Mouse (Mus musculus): Measurements from ENCODE around the gene Brinp1.
"Not testable (repeated sequence)": the region's sequence is repeated elsewhere in the genome, so short reads cannot be mapped to it uniquely, and the experiment has no call there.

Gene Brinp1

DNA sequence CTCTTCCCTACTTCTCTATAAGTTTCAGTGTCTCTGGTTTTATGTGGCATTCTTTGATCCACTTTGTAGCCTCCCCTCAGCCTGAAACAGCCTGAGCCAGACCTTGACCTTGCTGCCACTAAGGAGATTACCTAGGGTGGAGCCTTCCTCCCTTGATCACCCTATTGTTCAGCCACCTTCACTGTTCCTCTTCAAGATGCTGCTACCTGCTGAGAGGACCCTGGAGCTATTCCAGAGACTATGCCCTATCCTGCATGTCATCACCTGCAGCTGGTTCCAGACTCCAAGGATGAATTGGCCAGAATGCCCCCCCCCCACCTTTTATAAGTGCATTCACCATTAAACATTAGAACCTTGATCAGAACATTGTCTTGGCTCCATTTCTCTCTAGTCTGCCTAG is 140.2 kb downstream of the Brinp1 start:
- DNase-seq (ENCODE audit: low read depth), result not testable (repeated sequence)

GRCm38 (mm10) chr4:68806502-68806901 is 147.7 kb downstream of the Brinp1 start:
- DNase-seq (ENCODE audit: low read depth), result no peak

GRCm38 (mm10) chr4:68801923-68802855 is 152.0 kb downstream of the Brinp1 start:
- no peak for DNase-seq (ENCODE audit: low read depth)

DNA sequence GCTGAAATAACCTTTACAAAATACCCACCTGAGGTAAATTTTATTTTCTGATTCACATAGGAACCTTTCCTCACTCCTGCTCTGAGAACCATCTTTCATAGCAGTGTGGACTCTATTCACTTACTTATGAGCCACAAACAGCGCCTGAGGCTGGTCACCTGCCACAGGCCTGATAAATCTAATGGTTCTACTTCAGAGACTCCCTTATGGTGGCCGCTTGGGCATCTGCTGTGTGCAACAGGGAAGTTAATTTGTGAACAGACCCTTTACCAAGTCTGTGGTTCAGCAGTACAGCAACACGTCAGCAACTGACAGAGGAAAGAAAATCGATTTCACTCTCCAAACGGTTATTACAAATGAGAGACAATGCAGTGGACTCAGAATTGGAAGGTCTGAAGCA is 164.2 kb downstream of the Brinp1 start:
- no peak for DNase-seq (ENCODE audit: low read depth)

DNA sequence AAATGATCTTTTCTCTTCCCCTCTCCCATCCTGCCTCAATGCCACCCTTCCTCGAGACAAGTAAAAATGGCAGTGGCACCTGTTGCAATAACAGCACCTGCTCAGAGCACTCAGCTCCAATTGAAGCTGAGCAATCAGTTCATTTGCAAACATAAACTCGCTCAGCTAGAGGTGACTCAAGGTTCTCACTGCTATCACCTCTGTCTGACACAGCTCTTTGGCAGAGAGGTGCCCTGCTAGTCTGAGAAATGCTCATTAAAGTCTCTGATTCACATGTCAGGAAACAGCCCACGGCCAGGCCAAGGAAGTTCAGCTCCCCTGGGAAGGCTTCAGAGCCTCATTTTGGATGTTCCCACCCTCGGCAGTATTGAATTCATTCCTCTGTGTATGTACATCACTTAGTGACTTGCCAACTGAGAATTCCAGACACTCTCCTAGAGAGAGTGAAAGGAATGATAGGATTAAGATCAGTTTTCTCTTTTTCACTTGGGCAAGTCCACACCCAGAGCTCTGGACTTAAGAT is 165.7 kb downstream of the Brinp1 start:
- no peak for DNase-seq (ENCODE audit: low read depth)

DNA sequence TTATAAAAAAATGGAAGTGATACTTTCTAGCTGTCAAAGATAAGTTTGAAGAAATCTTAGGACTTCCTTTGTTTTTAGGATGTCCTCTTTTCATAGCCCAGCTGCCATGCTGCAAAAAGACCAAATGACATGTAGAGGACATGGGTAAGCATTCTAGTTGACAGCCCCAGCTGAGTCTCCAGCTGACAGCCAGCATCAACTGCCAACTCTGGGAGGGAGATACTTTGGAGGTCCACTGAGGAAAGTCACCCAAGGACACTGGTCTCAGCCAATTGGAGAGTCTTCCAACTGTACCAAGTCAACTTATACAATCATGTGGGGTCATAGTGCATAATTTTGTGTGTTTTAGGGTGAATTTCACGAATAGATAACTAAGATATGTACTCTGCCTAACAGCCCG is 166.6 kb downstream of the Brinp1 start:
- DNase-seq (ENCODE audit: low read depth), result no peak

- no peak for DNase-seq (ENCODE audit: low read depth)
These were observed 185.9 kb downstream of the Brinp1 start for GRCm38 (mm10) chr4:68768256-68768655.

DNA sequence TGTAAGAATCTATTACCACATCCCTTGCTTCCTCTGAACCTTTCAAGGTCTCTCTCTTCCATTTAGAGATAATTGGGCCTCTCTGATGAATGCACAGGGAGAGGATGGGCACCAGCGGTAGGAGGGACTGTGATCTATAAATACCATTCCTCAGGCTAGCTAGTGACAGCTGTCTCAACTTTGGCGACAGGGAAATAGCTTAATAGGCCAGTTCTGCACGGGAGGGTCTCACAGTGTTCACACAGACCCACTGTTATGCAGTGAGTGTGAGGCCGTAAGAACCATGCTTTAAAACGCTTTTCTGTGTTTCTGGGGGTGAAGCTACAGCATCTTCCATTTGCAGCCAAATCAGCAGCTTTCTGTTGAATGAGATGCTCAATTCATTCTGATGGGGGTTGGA is 186.8 kb downstream of the Brinp1 start:
- no peak for DNase-seq (ENCODE audit: low read depth)

GRCm38 (mm10) chr4:68765772-68766573 is 188.2 kb downstream of the Brinp1 start:
- no peak for DNase-seq (ENCODE audit: low read depth)

GRCm38 (mm10) chr4:68764937-68765336 is 189.3 kb downstream of the Brinp1 start:
- DNase-seq (ENCODE audit: low read depth), result no peak

DNA sequence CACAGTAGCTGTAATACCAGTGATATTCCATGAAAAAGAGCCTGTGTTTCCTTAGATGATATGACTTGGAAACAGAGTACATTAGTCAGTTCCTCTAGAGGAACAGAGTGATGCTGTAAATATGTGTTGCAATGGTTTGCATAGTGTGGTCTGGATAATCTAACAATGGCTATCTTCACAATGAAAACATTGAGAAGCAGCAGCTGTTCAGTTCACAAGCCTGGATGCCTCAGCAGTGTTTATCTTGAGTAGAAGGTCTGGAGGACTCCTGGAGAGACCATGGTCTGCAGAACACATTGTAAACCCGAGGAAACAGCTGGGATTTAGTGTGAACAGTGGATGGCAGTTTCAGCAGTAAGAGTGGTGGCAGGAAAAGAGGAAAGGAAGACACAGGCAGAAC is 233.2 kb downstream of the Brinp1 start:
- no peak for DNase-seq (ENCODE audit: low read depth)

Measured in naive thymus-derived CD4-positive, alpha-beta T cell, adult 2 months (primary cell).